Mouse (Mus musculus) heart, embryonic 15.5 days (tissue): ENCODE results near the gene Arih2. TPM values are rescaled to one million over a fixed set of nuclear protein-coding genes. Genes with fewer than 3 reads are reported as not detected.

Experiments
- ATAC-seq: fragments of 200-750 bp; cut with Nextera tagmentation; replicated peaks from 2 replicates; pipeline ENCODE4 v1.8.0; 2017; ENCODE audit warnings: low read depth, moderate TSS enrichment; ENCODE audit not compliant: insufficient number of reproducible peaks, insufficient read depth, low FRiP score
- H3K27ac ChIP-seq: fragments of 300-500 bp; sonication (generic); 2 replicates; pipeline ENCODE4 v1.5.1; 2015; ENCODE audit warnings: mild to moderate bottlenecking, inconsistent platforms
- H3K27me3 ChIP-seq: fragments of 300-500 bp; sonication (generic); 2 replicates; pipeline ENCODE4 v1.6.1; 2015; ENCODE audit warnings: inconsistent platforms
- H3K36me3 ChIP-seq: fragments of 300-500 bp; sonication (generic); 2 replicates; pipeline ENCODE4 v1.6.1; 2015; ENCODE audit warnings: mild to moderate bottlenecking, inconsistent platforms
- H3K4me1 ChIP-seq: fragments of 300-500 bp; sonication (generic); replicated peaks from 2 replicates; pipeline ENCODE4 v1.6.1; 2015; ENCODE audit warnings: inconsistent platforms
- H3K4me2 ChIP-seq: fragments of 300-500 bp; sonication (generic); 2 replicates; pipeline ENCODE4 v1.6.1; 2015; ENCODE audit warnings: inconsistent platforms, mild to moderate bottlenecking, moderate library complexity
- H3K4me3 ChIP-seq: fragments of 300-500 bp; sonication (generic); 2 replicates; pipeline ENCODE4 v1.5.1; 2015; ENCODE audit warnings: mild to moderate bottlenecking, inconsistent platforms
- H3K9ac ChIP-seq: fragments of 300-500 bp; sonication (generic); 2 replicates; pipeline ENCODE4 v1.6.1; 2015; ENCODE audit warnings: mild to moderate bottlenecking, inconsistent platforms
- H3K9me3 ChIP-seq: fragments of 300-500 bp; sonication (generic); replicated peaks from 2 replicates; pipeline ENCODE4 v1.6.1; 2016; ENCODE audit warnings: inconsistent platforms
- WGBS: fragments of 180-500 bp; shearing (Covaris S2); methylation state at CpG from one replicate; pipeline ENCODE4 v1.1.7; 2015; ENCODE audit warnings: mixed read lengths; 5-methylcytosine and 5-hydroxymethylcytosine counted together
- polyA plus RNA-seq: library from polyadenylated mRNA; unstranded; fragments of >200 nt; fragmentation: Nextera tagmentation; extraction: Ambion mirVana; gene quantifications from 2 replicates; pipeline ENCODE4 v1.2.1, GENCODE M21; 2015

Arih2 gene
- polyA plus RNA-seq, 1 experiment from 2014 or later: 38.3 TPM

DNA sequence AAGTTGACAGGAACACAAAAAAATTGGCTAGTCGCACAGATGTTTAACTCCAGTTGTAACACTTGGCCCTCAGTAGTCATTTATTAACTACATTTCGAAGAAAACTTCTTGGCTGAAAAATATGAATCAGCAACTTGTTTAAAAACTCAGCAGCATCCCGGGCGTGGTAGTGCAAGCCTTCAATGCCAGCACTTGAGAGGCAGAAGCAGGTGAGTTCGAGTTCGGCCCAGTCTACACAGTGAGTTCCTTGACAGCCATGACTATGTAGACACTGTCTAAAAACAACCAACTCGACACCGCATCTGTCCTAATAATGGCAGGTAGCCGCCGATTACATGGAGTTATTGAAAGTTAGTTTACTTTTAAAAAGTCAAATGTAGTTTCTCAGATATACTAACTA is 1.0 kb downstream of the Arih2 start:
- no peak for ATAC-seq
- WGBS: 31% methylated on average over 10 of the region's 10 CpGs
- H3K4me3 ChIP-seq: peak overlapping the region; percentile 94

DNA sequence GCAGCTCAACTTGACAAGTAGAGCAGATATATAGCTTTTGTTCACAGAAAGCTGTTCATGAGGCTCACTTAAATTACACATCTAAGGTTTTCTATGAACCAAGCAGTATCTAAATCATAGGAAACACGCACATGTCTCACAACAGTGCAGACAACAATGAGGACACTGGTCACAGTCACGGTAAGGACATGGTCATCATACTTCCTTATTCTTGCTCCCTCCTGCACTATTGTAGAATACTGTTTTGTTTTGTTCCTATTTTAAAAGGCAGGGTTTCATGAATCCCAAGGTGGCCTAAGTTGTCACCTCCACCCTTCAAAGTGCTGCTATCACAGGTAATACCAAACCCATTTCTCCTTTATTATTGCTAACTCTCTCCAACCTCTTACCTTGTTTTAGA is 9.4 kb downstream of the Arih2 start:
- no peaks in the 10 kb centered on the region for H3K27me3 ChIP-seq
- WGBS: 77% methylated on average over 2 of the region's 2 CpGs
- ATAC-seq: no peak
- H3K4me1 ChIP-seq: 0 out of 2 replicates have a peak, but pooled peaks cover 3% of the 10 kb centered on the region
- H3K9me3 ChIP-seq: no peaks in the 10 kb centered on the region
- H3K4me2 ChIP-seq: no peak overlapping the region
- no peak overlapping the region for H3K27ac ChIP-seq
- peaks cover 27% of the 10 kb centered on the region; the same call in 1 of the 2 replicates for H3K36me3 ChIP-seq
- H3K9ac ChIP-seq: no peak overlapping the region
- no peak overlapping the region for H3K4me3 ChIP-seq

More for the DNA sequence above, 1.0 kb downstream of the Arih2 start:
- H3K4me2 ChIP-seq: peak overlapping the region; percentile 73
- peak overlapping the region; percentile 92 for H3K9ac ChIP-seq
- no peaks in the 10 kb centered on the region for H3K27me3 ChIP-seq
- peaks cover 19% of the 10 kb centered on the region for H3K4me1 ChIP-seq
- H3K27ac ChIP-seq: peak overlapping the region; percentile 96
- H3K36me3 ChIP-seq: peaks cover 4% of the 10 kb centered on the region; the same call in 1 of the 2 replicates
- no peaks in the 10 kb centered on the region for H3K9me3 ChIP-seq

DNA sequence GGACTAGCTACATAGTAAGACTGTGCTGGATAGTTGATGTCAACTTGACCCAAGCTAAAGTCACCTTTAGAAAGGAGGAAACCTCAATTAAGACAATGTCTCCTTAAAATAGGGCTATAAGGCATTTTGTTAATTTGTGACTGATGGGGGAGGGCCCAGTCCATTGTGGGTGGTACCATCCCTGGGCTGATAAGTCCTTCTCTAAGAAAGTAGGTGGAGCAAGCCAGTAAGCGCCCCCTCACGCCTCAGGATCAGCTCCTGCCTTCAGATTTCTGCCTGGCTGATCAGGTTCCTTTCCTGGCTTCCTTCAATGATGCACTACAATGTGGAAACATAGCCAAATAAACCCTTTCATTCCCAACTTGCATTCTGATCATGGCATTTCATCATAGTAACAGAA is 13.8 kb downstream of the Arih2 start:
- H3K9ac ChIP-seq: no peak overlapping the region
- H3K4me3 ChIP-seq: no peak overlapping the region
- H3K4me1 ChIP-seq: peaks cover 16% of the 10 kb centered on the region
- no peaks in the 10 kb centered on the region for H3K9me3 ChIP-seq
- H3K27me3 ChIP-seq: no peaks in the 10 kb centered on the region
- peaks cover 14% of the 10 kb centered on the region; the same call in 1 of the 2 replicates for H3K36me3 ChIP-seq
- no peak overlapping the region for H3K27ac ChIP-seq
- no peak for ATAC-seq
- WGBS: 73% methylated on average over 2 of the region's 2 CpGs
- no peak overlapping the region for H3K4me2 ChIP-seq

DNA sequence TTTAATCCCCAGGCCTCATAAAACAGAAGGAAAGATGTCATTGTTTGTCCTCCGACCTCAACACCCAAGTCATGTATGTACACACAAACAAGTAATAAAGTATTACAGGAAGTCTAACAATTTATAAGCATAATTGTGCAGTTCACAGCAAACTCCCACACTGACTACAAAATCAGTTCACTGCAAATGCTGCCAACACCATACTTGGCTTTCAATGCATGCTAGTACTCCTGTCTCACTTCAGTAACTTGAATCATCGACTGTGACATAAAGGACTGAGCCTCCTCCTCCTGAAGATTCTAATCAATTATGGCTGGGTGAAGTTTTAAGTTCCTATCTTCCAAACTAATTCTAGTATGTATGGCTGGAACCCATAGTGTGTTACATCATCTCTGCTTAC is 15.3 kb downstream of the Arih2 start:
- Histone ChIP-seq H3K4me3 (no peak overlapping the region), H3K36me3 (peaks cover 7% of the 10 kb centered on the region; the same call in 1 of the 2 replicates), H3K4me2 (no peak overlapping the region), H3K27me3 (no peaks in the 10 kb centered on the region), H3K4me1 (peaks cover 16% of the 10 kb centered on the region), H3K9me3 (no peaks in the 10 kb centered on the region), H3K27ac (no peak overlapping the region), H3K9ac (no peak overlapping the region)
- no peak for ATAC-seq
- WGBS: 77% methylated on average over 2 of the region's 2 CpGs

DNA sequence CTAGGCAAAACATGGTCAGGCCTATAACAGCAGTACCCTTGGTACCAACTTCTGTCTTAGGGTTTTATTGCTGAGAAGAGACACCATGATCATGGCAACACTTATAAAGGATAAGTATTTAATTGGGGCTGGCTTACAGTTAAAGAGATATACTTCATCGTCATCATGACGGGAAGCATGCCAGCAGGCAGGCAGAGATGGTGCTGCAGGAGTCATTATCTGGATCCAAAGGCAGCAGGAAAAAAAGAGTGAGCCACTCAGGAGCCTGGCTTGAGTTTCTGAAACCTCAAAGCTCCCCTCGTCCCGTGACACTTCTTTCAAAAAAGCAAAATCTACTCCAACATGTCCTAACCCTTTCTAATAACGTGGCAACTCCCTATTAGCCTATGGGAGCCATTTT is 16.8 kb downstream of the Arih2 start:
- no peaks in the 10 kb centered on the region for H3K27me3 ChIP-seq
- no peak for ATAC-seq
- WGBS: 63% methylated on average over 5 of the region's 5 CpGs
- H3K4me1 ChIP-seq: peaks cover 13% of the 10 kb centered on the region
- H3K36me3 ChIP-seq: peaks cover 7% of the 10 kb centered on the region; the same call in 1 of the 2 replicates
- H3K27ac ChIP-seq: no peak overlapping the region; the same call in 1 of the 2 replicates
- no peaks in the 10 kb centered on the region for H3K9me3 ChIP-seq
- no peak overlapping the region for H3K4me3 ChIP-seq
- no peak overlapping the region for H3K9ac ChIP-seq
- no peak overlapping the region for H3K4me2 ChIP-seq

DNA sequence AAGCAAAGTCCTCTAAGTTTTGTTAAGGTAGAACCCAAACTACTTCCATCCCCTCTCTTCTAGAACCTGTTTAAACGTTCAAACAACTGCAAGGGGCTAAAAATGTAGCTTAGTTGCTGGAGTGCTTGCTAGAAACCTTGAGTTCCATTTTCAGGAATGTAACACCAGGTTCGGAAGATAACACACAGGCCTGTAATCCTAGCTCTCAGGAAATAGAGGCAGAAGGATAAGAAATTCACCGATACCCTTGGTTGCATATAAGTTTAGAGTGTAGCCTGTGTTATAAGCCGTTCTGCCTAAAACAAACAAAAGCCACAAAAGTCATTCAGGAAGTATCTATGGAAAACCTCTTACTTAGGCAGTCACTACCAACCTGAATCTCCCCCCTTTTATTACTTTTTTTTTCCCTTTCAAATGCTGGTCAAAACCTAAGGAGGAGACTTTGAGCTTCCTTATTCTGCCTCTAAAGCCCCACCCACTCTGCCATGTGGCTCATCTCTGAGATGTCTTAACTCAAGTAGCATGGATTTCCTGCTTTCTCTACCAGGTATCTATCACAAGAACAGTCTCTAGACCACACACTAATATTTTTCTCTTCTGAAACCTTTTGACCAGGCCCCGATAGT is 17.4 kb downstream of the Arih2 start:
- Histone ChIP-seq H3K4me3 (no peak overlapping the region), H3K36me3 (peaks cover 4% of the 10 kb centered on the region; the same call in 1 of the 2 replicates), H3K4me2 (no peak overlapping the region), H3K9me3 (no peaks in the 10 kb centered on the region), H3K4me1 (peaks cover 13% of the 10 kb centered on the region), H3K9ac (no peak overlapping the region), H3K27ac (no peak overlapping the region; the same call in 1 of the 2 replicates), H3K27me3 (no peaks in the 10 kb centered on the region)
- 55% methylated on average over 5 of the region's 5 CpGs for WGBS
- no peak for ATAC-seq

DNA sequence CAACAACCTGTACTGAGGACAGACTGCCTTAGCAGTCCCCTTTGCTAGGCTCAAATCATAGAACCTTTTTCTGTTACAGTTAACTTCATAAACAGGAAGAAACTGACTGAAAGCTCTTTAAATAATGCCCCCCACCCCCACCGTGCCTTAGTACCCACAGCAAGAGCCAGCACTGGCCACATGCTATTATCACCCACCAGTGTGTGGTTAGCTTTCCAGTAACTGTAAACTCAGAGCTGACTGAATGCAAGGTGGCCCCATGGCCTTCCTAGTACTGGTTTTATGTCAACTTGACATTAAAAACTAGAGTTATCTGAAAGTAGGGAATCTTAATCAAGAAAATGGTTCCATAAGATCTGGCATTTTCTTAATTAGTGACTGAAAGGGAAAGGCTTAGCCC is 18.5 kb downstream of the Arih2 start:
- Histone ChIP-seq H3K27me3 (no peaks in the 10 kb centered on the region), H3K4me3 (no peak overlapping the region), H3K9me3 (no peaks in the 10 kb centered on the region), H3K36me3 (peaks cover 4% of the 10 kb centered on the region; the same call in 1 of the 2 replicates), H3K4me1 (peaks cover 17% of the 10 kb centered on the region), H3K27ac (no peak overlapping the region), H3K4me2 (no peak overlapping the region), H3K9ac (no peak overlapping the region)
- no peak for ATAC-seq
- 64% methylated on average over 1 of the region's 1 CpGs for WGBS

DNA sequence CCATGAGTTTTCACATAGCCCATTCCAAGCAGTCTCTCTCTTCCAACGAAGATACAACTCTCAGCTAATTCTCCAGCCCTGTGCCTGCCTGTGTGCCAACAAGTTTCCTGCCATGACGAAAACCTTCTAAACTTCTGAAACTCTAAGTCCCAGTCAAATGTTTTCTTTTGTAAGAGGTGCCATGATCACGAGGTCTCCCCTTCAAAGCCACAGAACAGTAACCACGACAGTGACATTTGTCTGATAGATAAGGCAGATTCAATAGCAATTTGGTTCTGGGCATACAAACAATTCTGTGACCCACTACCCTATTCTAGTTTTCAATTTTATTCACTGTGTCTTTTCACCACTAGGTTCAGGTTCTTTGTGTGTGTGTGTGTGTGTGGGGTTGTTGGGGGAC is 21.0 kb downstream of the Arih2 start:
- WGBS: 58% methylated on average over 4 of the region's 4 CpGs
- Histone ChIP-seq H3K9me3 (no peaks in the 10 kb centered on the region), H3K36me3 (no peaks in the 10 kb centered on the region), H3K4me1 (peaks cover 17% of the 10 kb centered on the region), H3K27ac (peak overlapping the region; percentile 90), H3K27me3 (no peaks in the 10 kb centered on the region), H3K9ac (no peak overlapping the region), H3K4me2 (no peak overlapping the region), H3K4me3 (no peak overlapping the region)
- ATAC-seq: no peak

DNA sequence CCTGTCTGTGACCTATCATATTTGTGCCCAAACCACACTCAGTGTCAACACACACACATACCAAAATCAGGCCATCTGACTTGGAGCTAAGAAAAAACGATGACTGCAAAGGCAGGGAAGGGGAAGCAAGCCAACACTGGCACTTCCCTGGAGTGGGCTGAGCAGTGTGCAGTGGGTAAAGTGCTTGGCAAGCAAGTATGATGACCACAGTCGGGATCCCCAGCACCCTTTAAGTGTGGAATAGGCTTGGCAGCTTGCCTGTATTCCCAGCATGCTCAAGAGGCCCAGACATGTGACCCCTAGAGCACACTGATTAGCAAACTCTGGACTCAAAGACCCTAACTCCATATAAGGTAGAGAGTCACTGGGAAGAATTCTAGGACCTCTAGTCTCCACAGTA is 22.7 kb downstream of the Arih2 start:
- H3K4me2 ChIP-seq: no peak overlapping the region
- no peak overlapping the region for H3K9ac ChIP-seq
- H3K9me3 ChIP-seq: no peaks in the 10 kb centered on the region
- no peaks in the 10 kb centered on the region for H3K27me3 ChIP-seq
- H3K36me3 ChIP-seq: no peaks in the 10 kb centered on the region
- WGBS: 26% methylated on average over 2 of the region's 2 CpGs
- ATAC-seq: peak; percentile 96
- peak overlapping the region; percentile 90 for H3K27ac ChIP-seq
- no peak overlapping the region for H3K4me3 ChIP-seq
- peaks cover 6% of the 10 kb centered on the region for H3K4me1 ChIP-seq

DNA sequence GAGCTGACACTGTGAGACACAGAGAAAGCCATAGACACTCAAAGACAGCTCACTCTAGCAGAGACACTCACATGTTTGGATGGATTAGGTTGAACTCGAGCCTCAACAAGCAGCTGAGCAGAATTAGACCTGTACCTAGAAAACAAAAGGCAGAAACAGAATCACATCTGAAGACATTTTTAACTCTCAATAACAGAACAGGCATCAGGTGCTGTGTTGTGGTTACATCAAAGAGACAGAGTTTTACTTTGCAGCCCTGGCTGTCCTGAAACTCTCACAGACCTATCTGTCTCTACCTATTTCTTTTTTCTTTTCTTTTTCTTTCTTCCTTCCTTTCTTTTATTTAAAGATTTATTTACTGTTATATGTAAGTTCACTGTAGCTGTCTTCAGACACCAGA is 31.9 kb downstream of the Arih2 start:
- H3K4me2 ChIP-seq: no peak overlapping the region
- no peak overlapping the region for H3K9ac ChIP-seq
- peaks cover 45% of the 10 kb centered on the region for H3K36me3 ChIP-seq
- H3K4me1 ChIP-seq: no peaks in the 10 kb centered on the region
- WGBS: 85% methylated on average over 1 of the region's 1 CpGs
- no peak for ATAC-seq
- no peak overlapping the region for H3K27ac ChIP-seq
- no peak overlapping the region for H3K4me3 ChIP-seq
- H3K27me3 ChIP-seq: no peaks in the 10 kb centered on the region
- H3K9me3 ChIP-seq: no peaks in the 10 kb centered on the region

DNA sequence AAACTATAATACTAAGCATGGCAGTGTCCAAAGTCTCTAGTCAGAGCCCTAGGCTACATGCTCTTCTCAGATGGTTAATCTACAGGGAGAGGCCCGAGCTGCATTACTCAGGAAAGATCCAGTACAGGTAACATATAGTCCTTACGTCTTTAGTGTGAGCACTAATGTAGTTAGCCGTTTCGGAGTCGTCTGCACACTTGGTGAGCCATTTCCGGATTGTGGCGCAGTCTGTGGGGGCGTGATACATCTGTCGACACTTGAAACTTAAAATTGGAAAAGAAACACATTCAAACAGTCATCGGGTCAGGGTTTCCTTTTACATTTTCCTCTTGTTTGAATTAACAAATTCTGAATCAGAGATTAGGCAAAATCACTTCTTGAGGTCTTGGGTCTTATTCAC is 37.7 kb downstream of the Arih2 start:
- peaks cover 3% of the 10 kb centered on the region; the same call in 1 of the 2 replicates for H3K4me1 ChIP-seq
- H3K9ac ChIP-seq: no peak overlapping the region
- WGBS: 90% methylated on average over 10 of the region's 10 CpGs
- H3K4me2 ChIP-seq: no peak overlapping the region
- no peaks in the 10 kb centered on the region for H3K9me3 ChIP-seq
- no peaks in the 10 kb centered on the region for H3K27me3 ChIP-seq
- no peak overlapping the region for H3K4me3 ChIP-seq
- H3K36me3 ChIP-seq: peaks cover 83% of the 10 kb centered on the region
- no peak overlapping the region for H3K27ac ChIP-seq
- ATAC-seq: no peak

DNA sequence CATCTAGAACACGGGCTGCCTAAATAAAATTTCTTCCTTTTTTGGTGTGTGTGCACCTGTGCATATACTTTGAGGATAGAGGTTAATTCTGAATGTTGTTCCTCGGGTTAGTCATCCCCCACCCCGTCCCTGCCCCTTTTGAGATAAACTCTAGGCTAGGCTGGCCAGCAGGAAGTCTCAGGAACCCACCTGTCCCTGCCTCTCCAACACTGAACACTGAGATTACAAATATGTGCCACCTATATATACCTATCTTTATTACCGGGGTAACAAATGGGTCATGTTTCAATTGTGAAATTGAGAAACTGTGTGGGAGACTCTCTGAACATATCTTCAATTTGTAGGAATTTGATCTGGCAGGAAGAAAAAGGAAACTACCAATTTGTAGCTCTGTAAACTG is 40.3 kb downstream of the Arih2 start:
- Histone ChIP-seq H3K4me1 (peaks cover 8% of the 10 kb centered on the region), H3K4me3 (no peak overlapping the region), H3K27me3 (no peaks in the 10 kb centered on the region), H3K9ac (no peak overlapping the region), H3K27ac (no peak overlapping the region), H3K4me2 (no peak overlapping the region), H3K9me3 (no peaks in the 10 kb centered on the region), H3K36me3 (peaks cover 92% of the 10 kb centered on the region)
- 82% methylated on average over 4 of the region's 4 CpGs for WGBS
- no peak for ATAC-seq
